Mouse (Mus musculus) stomach, postnatal 0 days (tissue): ENCODE results near the gene Lcmt2.
A peak's percentile ranks its signal among the peaks of the same experiment; 100 is the strongest.

Source experiments
- CTCF ChIP-seq: IDR thresholded peaks from 2 replicates; pipeline ENCODE4 v1.5.1; 2016; ENCODE audit warnings: antibody characterized with exemption, low read depth, mild to moderate bottlenecking, moderate library complexity
- EP300 ChIP-seq: optimal IDR thresholded peaks from 2 replicates; pipeline ENCODE3; 2016; ENCODE audit warnings: antibody characterized with exemption

GRCm38 (mm10) chr2:121088507-121088906, 51.9 kb downstream of the Lcmt2 start:
- peak; percentile 27; the same call in 1 of the 2 replicates for TF ChIP-seq CTCF
- TF ChIP-seq EP300: no peak
